ENCODE assay signal across 22 mouse cellular contexts in the genomic region with DNA sequence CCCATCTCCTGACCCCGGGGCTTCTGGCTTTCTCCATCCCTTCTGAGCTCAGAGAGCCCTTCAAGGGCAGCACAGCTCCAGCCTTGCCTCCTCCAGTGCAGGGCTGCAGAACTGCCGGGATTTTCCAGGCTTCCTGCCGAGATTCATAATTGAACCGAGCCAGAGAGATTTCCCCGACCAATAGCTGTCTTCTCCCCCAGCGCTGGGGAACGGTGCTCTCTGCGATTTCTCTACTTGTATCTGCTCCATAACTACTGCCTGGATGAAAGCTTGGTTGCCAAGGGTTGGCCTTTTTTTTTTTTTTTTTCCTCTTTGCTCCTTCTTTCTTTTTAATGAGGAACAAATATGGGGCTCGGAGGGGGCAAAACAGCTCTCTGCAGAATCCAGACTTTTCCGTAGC. TPM values are rescaled to one million over a fixed set of nuclear protein-coding genes. Genes with fewer than 3 reads are reported as not detected.
DNase-seq lines count a peak whose midpoint lies in the region; ATAC-seq and TF ChIP-seq lines count a peak whose summit lies in the region.
"Had no signal": no experiment of that assay in that cellular context is flagged by ENCODE, and none has a peak within 500 bp of the region (broad histone marks: within the 10 kb centered on the region; RNA-seq: fewer than 3 reads in every experiment).

No protein-coding gene starts in this region.

- no peaks in the 10 kb centered on the region for H3K36me3 ChIP-seq in hindbrain, embryonic 15.5 days
- no peaks in the 10 kb centered on the region for H3K36me3 ChIP-seq in hindbrain, embryonic 11.5 days (ENCODE audit: control insufficient read depth, insufficient read depth, low read length)
- 0 out of 2 replicates have a peak, but pooled peaks cover 3% of the 10 kb centered on the region for H3K36me3 ChIP-seq in forebrain, embryonic 12.5 days (replicated peaks)
- no peaks in the 10 kb centered on the region for H3K36me3 ChIP-seq in limb, embryonic 13.5 days
- H3K36me3 ChIP-seq: heart, embryonic 13.5 days; lung, embryonic 15.5 days had no signal

- H3K9me3 ChIP-seq in hindbrain, embryonic 15.5 days: no peaks in the 10 kb centered on the region
- H3K9me3 ChIP-seq in hindbrain, embryonic 11.5 days (ENCODE audit: control insufficient read depth, low read length): no peaks in the 10 kb centered on the region
- no peaks in the 10 kb centered on the region for H3K9me3 ChIP-seq in forebrain, embryonic 12.5 days
- no peaks in the 10 kb centered on the region for H3K9me3 ChIP-seq in limb, embryonic 13.5 days
- H3K9me3 ChIP-seq: heart, embryonic 13.5 days; lung, embryonic 15.5 days had no signal

- ATAC-seq in hindbrain, embryonic 15.5 days (ENCODE audit: low FRiP score, low read depth): peak; percentile 12; the same call in 1 of the 2 replicates
- ATAC-seq in hindbrain, embryonic 11.5 days (ENCODE audit: low FRiP score): no peak
- ATAC-seq in forebrain, embryonic 12.5 days (ENCODE audit: low FRiP score): no peak
- no peak for ATAC-seq in limb, embryonic 13.5 days (ENCODE audit: low FRiP score, low read depth)

- H3K4me3 ChIP-seq in hindbrain, embryonic 15.5 days: no peak overlapping the region
- no peak overlapping the region for H3K4me3 ChIP-seq in hindbrain, embryonic 11.5 days (ENCODE audit: low read depth, low read length)
- H3K4me3 ChIP-seq in forebrain, embryonic 12.5 days (replicated peaks): no peak overlapping the region
- no peak overlapping the region; the same call in 1 of the 2 replicates for H3K4me3 ChIP-seq in limb, embryonic 13.5 days
- H3K4me3 ChIP-seq in lung, adult 2 months (replicated peaks; ENCODE audit: extremely low read depth, low read depth, low read length): no peak overlapping the region
- H3K4me3 ChIP-seq: erythroblast, embryonic 14.5 days; heart, embryonic 13.5 days; lung, embryonic 15.5 days; myocyte had no signal

- H3K4me1 ChIP-seq in hindbrain, embryonic 15.5 days (replicated peaks): peaks cover 60% of the 10 kb centered on the region
- H3K4me1 ChIP-seq in hindbrain, embryonic 11.5 days (replicated peaks; ENCODE audit: control insufficient read depth, insufficient read depth, low read length): peaks cover 9% of the 10 kb centered on the region
- H3K4me1 ChIP-seq in forebrain, embryonic 12.5 days: peaks cover 52% of the 10 kb centered on the region
- H3K4me1 ChIP-seq in limb, embryonic 13.5 days: peaks cover 45% of the 10 kb centered on the region
- no peaks in the 10 kb centered on the region for H3K4me1 ChIP-seq in lung, adult 2 months (ENCODE audit: control insufficient read depth, insufficient read depth, low read length)
- H3K4me1 ChIP-seq: lung, embryonic 15.5 days had no signal

- no peak for DNase-seq in hindbrain, embryonic 11.5 days (ENCODE audit: low spot score)
- DNase-seq in brain, adult 2 months (ENCODE audit: low read depth, low spot score): peak; percentile 55
- DNase-seq in lung, postnatal 36 days: no peak
- no peak for DNase-seq in lung, postnatal 4 days
- DNase-seq in lung, adult 2 months: no peak
- DNase-seq: adrenal gland, adult 8-10 months; B cell, adult 2 months; cerebellum, adult 18-20 months; cerebellum, postnatal 36 days; heart, adult 11 months; kidney, adult 11 months; right cerebral cortex, postnatal 14 days; thymus, postnatal 14 days had no signal

- no peak overlapping the region for H3K9ac ChIP-seq in hindbrain, embryonic 15.5 days
- no peak overlapping the region for H3K9ac ChIP-seq in hindbrain, embryonic 11.5 days (ENCODE audit: low read depth, low read length)
- H3K9ac ChIP-seq in forebrain, embryonic 12.5 days: no peak overlapping the region
- H3K9ac ChIP-seq in limb, embryonic 13.5 days: no peak overlapping the region
- H3K9ac ChIP-seq: heart, embryonic 13.5 days; lung, embryonic 15.5 days had no signal

- no peaks in the 10 kb centered on the region for H3K27me3 ChIP-seq in hindbrain, embryonic 15.5 days
- no peaks in the 10 kb centered on the region for H3K27me3 ChIP-seq in hindbrain, embryonic 11.5 days (ENCODE audit: control insufficient read depth, insufficient read depth, low read length)
- H3K27me3 ChIP-seq in forebrain, embryonic 12.5 days: 0 out of 2 replicates have a peak, but pooled peaks cover 12% of the 10 kb centered on the region
- no peaks in the 10 kb centered on the region for H3K27me3 ChIP-seq in limb, embryonic 13.5 days
- H3K27me3 ChIP-seq: lung, embryonic 15.5 days had no signal

- WGBS in hindbrain, embryonic 15.5 days: 29% methylated on average over 10 of the region's 10 CpGs
- WGBS in hindbrain, embryonic 11.5 days: 53% methylated on average over 10 of the region's 10 CpGs
- WGBS in forebrain, embryonic 12.5 days: 18% methylated on average over 10 of the region's 10 CpGs
- WGBS in limb, embryonic 13.5 days: 32% methylated on average over 10 of the region's 10 CpGs
- 64% methylated on average over 10 of the region's 10 CpGs for WGBS in lung, adult 2 months

- TF ChIP-seq POLR2A in lung, adult 2 months (IDR thresholded peaks at IDR 0.05; ENCODE audit: borderline replicate concordance, extremely low read depth, low read depth, low read length): no peak

- H3K4me2 ChIP-seq in hindbrain, embryonic 15.5 days: no peak overlapping the region
- H3K4me2 ChIP-seq in hindbrain, embryonic 11.5 days (replicated peaks; ENCODE audit: low read depth, low read length): no peak overlapping the region
- H3K4me2 ChIP-seq in forebrain, embryonic 12.5 days: no peak overlapping the region
- peak overlapping the region; percentile 30 for H3K4me2 ChIP-seq in limb, embryonic 13.5 days (replicated peaks)
- H3K4me2 ChIP-seq: heart, embryonic 13.5 days; liver, embryonic 11.5 days; lung, embryonic 15.5 days had no signal

- peak overlapping the region; percentile 82 for H3K27ac ChIP-seq in hindbrain, embryonic 15.5 days (replicated peaks)
- no peak overlapping the region for H3K27ac ChIP-seq in hindbrain, embryonic 11.5 days (ENCODE audit: low read depth, low read length)
- H3K27ac ChIP-seq in forebrain, embryonic 12.5 days: peak overlapping the region; percentile 37; the same call in 1 of the 2 replicates
- H3K27ac ChIP-seq in limb, embryonic 13.5 days: peak overlapping the region; percentile 55; the same call in 1 of the 2 replicates
- H3K27ac ChIP-seq: heart, embryonic 13.5 days; kidney, postnatal 0 days; lung, embryonic 15.5 days had no signal

- TF ChIP-seq CTCF in lung, adult 2 months (IDR thresholded peaks at IDR 0.05; ENCODE audit: insufficient read depth, low read length): no peak

RNA-seq across cellular contexts. Expression of gene Cacng4, which starts 34.4 kb away (rescaled TPM):
- 67.7 and 81.1 TPM in 2 replicates for polyA plus RNA-seq in hindbrain, embryonic 15.5 days (2015; fragmentation: Nextera tagmentation; extraction: Ambion mirVana)
- polyA plus RNA-seq in hindbrain, embryonic 11.5 days (2014; fragmentation: Nextera tagmentation; extraction: Ambion mirVana): 28.6 and 30.7 TPM in 2 replicates
- polyA plus RNA-seq in forebrain, embryonic 12.5 days (2016; fragmentation: Nextera tagmentation; extraction: Ambion mirVana): 21.0 and 22.8 TPM in 2 replicates
- polyA plus RNA-seq in limb, embryonic 13.5 days (2015; fragmentation: Nextera tagmentation; extraction: Ambion mirVana): 4.3 and 5.7 TPM in 2 replicates
- 0.25 TPM in 2 replicates for polyA plus RNA-seq in lung, adult 2 months (2012; rRNA removed)
- polyA plus RNA-seq: erythroblast, embryonic 14.5 days had no signal

RNA-seq across cellular contexts. Expression of gene Cacng1, which starts 43.7 kb away (rescaled TPM):
- polyA plus RNA-seq in hindbrain, embryonic 15.5 days (2015; fragmentation: Nextera tagmentation; extraction: Ambion mirVana): 0.38 and 0.43 TPM in 2 replicates
- polyA plus RNA-seq in hindbrain, embryonic 11.5 days (2014; fragmentation: Nextera tagmentation; extraction: Ambion mirVana): 0.36 and 0.43 TPM in 2 replicates
- polyA plus RNA-seq in forebrain, embryonic 12.5 days (2016; fragmentation: Nextera tagmentation; extraction: Ambion mirVana): 0.26 TPM in 1 of 2 replicates, not detected in the other
- 7.1 and 8.8 TPM in 2 replicates for polyA plus RNA-seq in limb, embryonic 13.5 days (2015; fragmentation: Nextera tagmentation; extraction: Ambion mirVana)
- polyA plus RNA-seq in lung, adult 2 months (2012; rRNA removed): 19.3 TPM in 1 of 2 replicates, not detected in the other
- polyA plus RNA-seq: erythroblast, embryonic 14.5 days; liver, embryonic 11.5 days; lung, embryonic 15.5 days had no signal
